Mouse (Mus musculus) CD4-positive, CD25-positive, alpha-beta regulatory T cell, adult 2 months (primary cell): ENCODE measurements around the gene Chpf.

Experiments
- DNase-seq: peaks from one replicate; pipeline ENCODE4 v3.0.0-alpha.2; 2012; ENCODE audit warnings: low read depth, low spot score

Chpf gene

GRCm38 (mm10) chr1:75458789-75459684 lies 20.1 kb downstream of the Chpf start:
- DNase-seq: no peak

- no peak for DNase-seq
Measured at GRCm38 (mm10) chr1:75458025-75458788, 20.9 kb downstream of the Chpf start.

- DNase-seq: no peak
Measured at GRCm38 (mm10) chr1:75457710-75458024, 21.4 kb downstream of the Chpf start.

GRCm38 (mm10) chr1:75456746-75457564 lies 22.2 kb downstream of the Chpf start:
- DNase-seq: peak; percentile 30

- no peak for DNase-seq
Measured at GRCm38 (mm10) chr1:75455948-75456347, 23.2 kb downstream of the Chpf start.

GRCm38 (mm10) chr1:75455433-75455832 lies 23.7 kb downstream of the Chpf start:
- no peak for DNase-seq

- no peak for DNase-seq
Measured at GRCm38 (mm10) chr1:75451900-75452299, 27.2 kb downstream of the Chpf start.

- DNase-seq: no peak
Measured at GRCm38 (mm10) chr1:75450314-75451005, 28.6 kb downstream of the Chpf start, which contains the start of gene Asic4. Gene Asic4 (plus strand): TSS chr1:75450436.

GRCm38 (mm10) chr1:75449377-75450135 lies 29.6 kb downstream of the Chpf start:
- DNase-seq: no peak

GRCm38 (mm10) chr1:75448937-75449336 lies 30.2 kb downstream of the Chpf start:
- no peak for DNase-seq

- no peak for DNase-seq
Measured at GRCm38 (mm10) chr1:75448052-75448431, 31.1 kb downstream of the Chpf start.

GRCm38 (mm10) chr1:75447265-75448051 lies 31.6 kb downstream of the Chpf start:
- no peak for DNase-seq

- DNase-seq: no peak
Measured at GRCm38 (mm10) chr1:75446656-75447055, 32.5 kb downstream of the Chpf start.

GRCm38 (mm10) chr1:75445751-75446611 lies 33.1 kb downstream of the Chpf start:
- DNase-seq: peak; percentile 86

GRCm38 (mm10) chr1:75445141-75445701 lies 33.9 kb downstream of the Chpf start:
- DNase-seq: no peak

- no peak for DNase-seq
Measured at GRCm38 (mm10) chr1:75444208-75444607, 34.9 kb downstream of the Chpf start.

- no peak for DNase-seq
Measured at GRCm38 (mm10) chr1:75443247-75444024, 35.7 kb downstream of the Chpf start.

GRCm38 (mm10) chr1:75442811-75443210 lies 36.3 kb downstream of the Chpf start:
- no peak for DNase-seq
